In genomic region chr13:16014166-16014565, GRCm38 (mm10) we compare ENCODE assay signal across 17 mouse cellular contexts.
"Had no signal": no experiment of that assay in that cellular context is flagged by ENCODE, and none has a peak within 500 bp of the region (broad histone marks: within the 10 kb centered on the region; RNA-seq: fewer than 3 reads in every experiment).

No protein-coding gene starts in this region.

- H3K27ac ChIP-seq: kidney, embryonic 15.5 days; limb, embryonic 15.5 days; liver, embryonic 12.5 days; liver, embryonic 15.5 days; macrophage; midbrain, embryonic 13.5 days; neural tube, embryonic 13.5 days; stomach, embryonic 15.5 days had no signal

- H3K4me3 ChIP-seq: kidney, embryonic 15.5 days; limb, embryonic 15.5 days; liver, embryonic 12.5 days; liver, embryonic 15.5 days; midbrain, embryonic 13.5 days; neural tube, embryonic 13.5 days; stomach, embryonic 15.5 days had no signal

- DNase-seq: kidney, adult 11 months; kidney, adult 8-10 months; kidney, postnatal 10 days; kidney, postnatal 4 days; lung, adult 2 months; retina, postnatal 1 day; right cerebral cortex, postnatal 25 days; spleen, adult 18-20 months; thymus, postnatal 25 days had no signal

- H3K4me1 ChIP-seq: liver, embryonic 12.5 days had no signal
